Mouse (Mus musculus) liver, embryonic 14.5 days (tissue): ENCODE results near the gene Unc45a. TPM values are rescaled to one million over a fixed set of nuclear protein-coding genes. Genes with fewer than 3 reads are reported as not detected.

Experiments used
- ATAC-seq: fragments of 200-750 bp; cut with Nextera tagmentation; 2 replicates; pipeline ENCODE4 v1.8.0; 2017; ENCODE audit warnings: moderate number of reproducible peaks, mild to moderate bottlenecking, moderate library complexity; ENCODE audit not compliant: insufficient read depth
- DNase-seq, 3 experiments: peaks; one replicate each; pipeline ENCODE4 v3.0.0-alpha.2; 2012 to 2013; ENCODE audit warnings: low read depth in 3 of 3, low spot score in 3 of 3
- H3K27ac ChIP-seq: fragments of 300-500 bp; sonication (generic); 2 replicates; pipeline ENCODE4 v1.5.1; 2014; ENCODE audit warnings: moderate library complexity, mild to moderate bottlenecking, control low read depth, inconsistent platforms
- H3K27me3 ChIP-seq: fragments of 300-500 bp; sonication (generic); 2 replicates; pipeline ENCODE4 v1.6.1; 2014; ENCODE audit warnings: mild to moderate bottlenecking, low read length, moderate library complexity; ENCODE audit not compliant: control insufficient read depth, insufficient read depth
- H3K36me3 ChIP-seq: fragments of 300-500 bp; sonication (generic); replicated peaks from 2 replicates; pipeline ENCODE4 v1.6.1; 2014; ENCODE audit warnings: low read depth; ENCODE audit not compliant: control insufficient read depth, insufficient read depth
- H3K4me1 ChIP-seq, 2 experiments: fragments of 200-500 bp in 1 of 2; fragments of 300-500 bp in 1 of 2; sonication (generic) in 1 of 2; replicated peaks; 2 replicates each; pipeline ENCODE4 v1.6.1; 2012 to 2014; ENCODE audit warnings: antibody characterized with exemption in 1 of 2, inconsistent platforms in 1 of 2, low read length in 1 of 2; ENCODE audit not compliant: control insufficient read depth in 2 of 2, insufficient read depth in 2 of 2
- H3K4me2 ChIP-seq: fragments of 300-500 bp; sonication (generic); 2 replicates; pipeline ENCODE4 v1.6.1; 2014; ENCODE audit warnings: low read depth, mild to moderate bottlenecking, control low read depth, moderate library complexity
- H3K4me3 ChIP-seq, 2 experiments: fragments of 200-500 bp in 1 of 2; fragments of 300-500 bp in 1 of 2; sonication (generic) in 1 of 2; 2 replicates each; pipeline ENCODE4 v1.5.1; 2012 to 2014; ENCODE audit warnings: low read depth in 2 of 2, low read length in 2 of 2, mild to moderate bottlenecking in 2 of 2, control low read depth in 1 of 2, inconsistent platforms in 1 of 2, moderate library complexity in 1 of 2; ENCODE audit not compliant: insufficient read depth in 1 of 2
- H3K9ac ChIP-seq: fragments of 300-500 bp; sonication (generic); replicated peaks from 2 replicates; pipeline ENCODE4 v1.6.1; 2014; ENCODE audit warnings: mild to moderate bottlenecking, control low read depth, moderate library complexity
- H3K9me3 ChIP-seq: fragments of 300-500 bp; sonication (generic); 2 replicates; pipeline ENCODE4 v1.6.1; 2016; ENCODE audit warnings: low read length, mixed read lengths; ENCODE audit not compliant: control insufficient read depth
- CTCF ChIP-seq: IDR thresholded peaks from 2 replicates; pipeline ENCODE4 v1.5.1; 2016; ENCODE audit warnings: antibody characterized with exemption, low read depth, control low read depth
- EP300 ChIP-seq: IDR thresholded peaks from 2 replicates; pipeline ENCODE4 v1.6.1; 2016; ENCODE audit warnings: antibody characterized with exemption, low read depth
- WGBS: fragments of 180-500 bp; shearing (Covaris S2); extraction: QIAGEN DNeasy Blood & Tissue Kit; methylation state at CpG from one replicate; pipeline ENCODE4 v1.1.7; 2014; ENCODE audit not compliant: insufficient replicate concordance; 5-methylcytosine and 5-hydroxymethylcytosine counted together
- polyA plus RNA-seq, 2 experiments: library from polyadenylated mRNA; depleted of rRNA in 1 of 2; stranded (reverse) in 1 of 2; unstranded in 1 of 2; fragments of >200 nt; fragmentation: Nextera tagmentation in 1 of 2; extraction: Ambion mirVana in 1 of 2; gene quantifications; 2 replicates each; pipeline versions ENCODE4 v1.2.1 to v1.2.3; 2012 to 2014

The Unc45a gene
- polyA plus RNA-seq, 2 experiments, result 5.6 to 7.1 TPM

DNA sequence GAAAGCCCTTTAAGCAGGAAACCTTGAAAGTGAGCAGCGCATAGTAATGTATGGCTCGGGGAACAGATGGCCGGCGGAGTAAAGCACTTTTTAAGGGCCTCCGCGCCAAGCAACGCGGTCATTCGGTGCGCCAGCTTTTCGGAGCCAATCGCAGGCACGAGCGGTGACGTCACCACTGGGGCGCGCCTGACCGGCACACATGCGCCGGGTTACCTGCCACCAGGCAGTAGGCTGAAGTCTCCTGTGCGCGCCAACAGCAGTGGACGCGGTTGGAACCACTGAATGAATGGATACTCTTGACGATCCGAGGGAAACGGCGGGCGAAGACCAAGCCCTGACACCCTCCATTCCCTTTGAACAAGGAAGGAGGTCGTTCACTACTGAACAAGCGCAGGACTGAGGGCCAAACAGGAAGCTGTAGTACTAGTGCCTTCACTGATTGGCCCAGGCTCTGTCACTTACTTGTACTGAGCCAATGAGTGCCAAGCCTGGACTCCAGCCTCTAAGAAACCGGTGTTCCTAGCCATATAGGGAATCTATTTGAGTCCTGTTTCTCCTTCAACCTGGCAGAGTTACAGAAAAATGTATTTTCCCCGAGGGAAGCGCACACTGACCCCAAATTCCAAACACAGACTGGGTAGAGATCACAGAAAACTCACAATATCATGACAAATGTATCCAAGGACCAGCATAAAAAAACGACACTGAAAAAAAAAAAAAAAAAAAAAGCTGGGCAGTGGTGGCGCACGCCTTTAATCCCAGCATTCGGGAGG is 16.6 kb downstream of the Unc45a start, which contains the start of gene Rccd1:
Rccd1 (minus strand) TSS at position 412 of the 773 bp plus-strand sequence.
- ATAC-seq (peak; percentile 100), DNase-seq (peak; percentile 89 to 92 (median 89))
- Histone ChIP-seq H3K27me3 (no peaks in the 10 kb centered on the region), H3K36me3 (no peaks in the 10 kb centered on the region; the same call in 1 of the 2 replicates), H3K4me3 (peak within 1 kb of the TSS; percentile 80 to 98), H3K4me1 (peaks cover 7 to 8% of the 10 kb centered on the region in 2 experiments; a peak in 3 of 4 replicates), H3K9me3 (no peaks in the 10 kb centered on the region), H3K4me2 (peak within 1 kb of the TSS; percentile 87), H3K27ac (peak within 1 kb of the TSS; percentile 46), H3K9ac (peak within 1 kb of the TSS; percentile 70)
- 2% methylated on average over 38 of the region's 38 CpGs for WGBS
- 0 out of 2 replicates have a peak, but pooled peaks have one; percentile 3 for TF ChIP-seq EP300
- TF ChIP-seq CTCF, result no peak; the same call in 1 of the 2 replicates

DNA sequence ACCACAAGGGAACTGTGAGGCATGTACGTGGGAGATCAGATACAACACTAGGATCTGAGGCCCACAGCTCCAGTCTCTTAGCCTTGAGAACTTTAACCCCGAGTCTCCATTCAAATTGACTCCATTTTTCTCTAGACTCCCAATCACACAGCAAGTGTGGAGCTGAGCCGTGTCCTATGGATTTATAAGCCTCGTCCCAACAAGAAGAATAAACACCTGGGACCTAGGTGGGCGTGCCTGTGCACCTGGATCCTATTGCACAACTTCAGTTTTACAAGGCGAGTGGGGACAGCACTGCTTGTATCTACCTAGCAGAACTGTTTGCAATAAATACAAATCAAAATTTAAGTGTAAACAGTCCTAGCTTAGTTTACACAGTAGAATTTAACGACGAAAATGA is 17.5 kb downstream of the Unc45a start:
- Histone ChIP-seq H3K4me3 (peak overlapping the region; percentile 80 to 98), H3K4me2 (peak overlapping the region; percentile 87), H3K4me1 (peaks cover 7 to 8% of the 10 kb centered on the region in 2 experiments; a peak in 3 of 4 replicates), H3K27ac (peak overlapping the region; percentile 14), H3K36me3 (no peaks in the 10 kb centered on the region; the same call in 1 of the 2 replicates), H3K9ac (peak overlapping the region; percentile 70), H3K9me3 (no peaks in the 10 kb centered on the region), H3K27me3 (no peaks in the 10 kb centered on the region)
- DNase-seq (no peak), ATAC-seq (no peak)
- 12% methylated on average over 8 of the region's 8 CpGs for WGBS
- no peak for TF ChIP-seq CTCF
- TF ChIP-seq EP300, result no peak

- peaks cover 5 to 7% of the 10 kb centered on the region in 2 experiments; a peak in 3 of 4 replicates for H3K4me1 ChIP-seq
- no peak overlapping the region for H3K4me2 ChIP-seq
These were observed 20.8 kb downstream of the Unc45a start for GRCm38 (mm10) chr7:80319846-80320496.

DNA sequence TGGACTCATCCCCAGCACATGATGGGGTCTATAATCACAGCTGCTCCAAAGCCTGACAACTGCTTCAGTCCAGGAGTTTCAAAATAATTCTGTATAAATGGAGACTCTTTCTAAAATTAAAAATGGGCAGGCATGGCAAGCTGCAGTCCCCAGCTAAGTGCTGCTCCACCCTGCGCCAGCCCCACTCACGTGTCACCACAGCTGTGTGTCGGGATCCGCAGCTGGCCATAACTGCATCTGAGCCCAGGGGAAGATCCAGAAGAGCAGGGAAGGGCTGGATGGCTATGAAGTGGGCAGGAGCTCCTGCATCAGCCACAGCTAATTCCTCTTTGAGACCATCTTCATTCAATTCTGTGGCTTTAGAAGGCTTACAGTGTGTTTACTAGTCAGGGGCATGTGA is 22.1 kb downstream of the Unc45a start:
- no peak overlapping the region for H3K27ac ChIP-seq
- no peak overlapping the region for H3K4me2 ChIP-seq
- H3K9ac ChIP-seq, result no peak overlapping the region
- no peak for TF ChIP-seq EP300
- no peaks in the 10 kb centered on the region for H3K9me3 ChIP-seq
- WGBS, result 94% methylated on average over 4 of the region's 4 CpGs
- H3K4me1 ChIP-seq, result peaks cover 4 to 7% of the 10 kb centered on the region in 2 experiments; a peak in 3 of 4 replicates
- H3K36me3 ChIP-seq, result peaks cover 36% of the 10 kb centered on the region
- H3K4me3 ChIP-seq, result no peak overlapping the region
- ATAC-seq (no peak), DNase-seq (no peak)
- H3K27me3 ChIP-seq, result no peaks in the 10 kb centered on the region

More at GRCm38 (mm10) chr7:80319846-80320496, 20.8 kb downstream of the Unc45a start:
- Histone ChIP-seq H3K4me3 (no peak overlapping the region), H3K9me3 (no peaks in the 10 kb centered on the region), H3K36me3 (peaks cover 23% of the 10 kb centered on the region), H3K27me3 (no peaks in the 10 kb centered on the region), H3K9ac (no peak overlapping the region), H3K27ac (no peak overlapping the region)
- TF ChIP-seq EP300 (no peak), CTCF (no peak)
- DNase-seq (no peak), ATAC-seq (no peak)
- WGBS, result 86% methylated on average over 19 of the region's 19 CpGs
